Mouse (Mus musculus): ENCODE data around the gene Ndufb10. TPM values are rescaled to one million over a fixed set of nuclear protein-coding genes. Genes with fewer than 3 reads are reported as not detected.

Ndufb10 gene
- 150 and 170 TPM in 2 replicates for total RNA-seq (2014; rRNA removed)
- 344 and 349 TPM in 2 replicates for polyA plus RNA-seq (2015; fragmentation: Nextera tagmentation; extraction: Ambion mirVana)

DNA sequence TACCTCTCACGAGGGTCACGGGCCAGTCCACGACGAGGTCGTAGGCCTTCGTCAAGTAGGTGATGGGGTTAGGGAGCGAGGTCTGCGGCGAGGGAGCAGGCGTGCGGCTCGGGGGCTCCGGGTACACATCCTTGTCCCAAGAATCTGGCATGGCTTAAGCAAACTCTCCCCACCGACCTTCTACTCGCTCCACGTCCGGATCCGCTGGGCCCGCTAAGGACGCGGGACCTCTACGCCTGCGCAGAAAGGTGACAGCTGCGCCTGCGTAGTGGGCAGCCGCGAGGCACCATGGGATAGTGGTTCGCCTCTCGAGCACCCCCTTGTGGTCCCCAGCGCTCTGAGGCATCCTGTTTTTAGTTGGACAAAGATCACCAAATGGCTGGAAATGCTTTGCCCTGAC lies at the start of gene Ndufb10:
Gene Ndufb10, minus strand, starts transcription at position 295 of the 400 bp plus-strand sequence.
- DNase-seq (ENCODE audit: low spot score) (peak; percentile 97), ATAC-seq (ENCODE audit: low FRiP score) (peak; percentile 71)
- peak; percentile 99 for TF ChIP-seq CTCF (IDR thresholded peaks at IDR 0.05)
- H3K36me3 ChIP-seq (ENCODE audit: insufficient read depth, low read length): peaks cover 10% of the 10 kb centered on the region; the same call in 1 of the 2 replicates
- peak within 1 kb of the TSS; percentile 76 for H3K27ac ChIP-seq (ENCODE audit: low read depth, low read length)
- H3K4me2 ChIP-seq (ENCODE audit: low read depth, low read length, poor library complexity, severe bottlenecking): peak within 1 kb of the TSS; percentile 68
- WGBS: under 1% methylated on average over 30 of the region's 30 CpGs
- H3K27me3 ChIP-seq (ENCODE audit: insufficient read depth, low read length): no peaks in the 10 kb centered on the region
- H3K4me3 ChIP-seq (ENCODE audit: low read depth, low read length): peak within 1 kb of the TSS; percentile 70
- H3K9ac ChIP-seq (replicated peaks; ENCODE audit: low read length, poor library complexity, severe bottlenecking): peak within 1 kb of the TSS; percentile 86
- no peaks in the 10 kb centered on the region; the same call in 1 of the 2 replicates for H3K4me1 ChIP-seq (ENCODE audit: insufficient read depth, low read length)
- no peaks in the 10 kb centered on the region for H3K9me3 ChIP-seq (ENCODE audit: low read length)

DNA sequence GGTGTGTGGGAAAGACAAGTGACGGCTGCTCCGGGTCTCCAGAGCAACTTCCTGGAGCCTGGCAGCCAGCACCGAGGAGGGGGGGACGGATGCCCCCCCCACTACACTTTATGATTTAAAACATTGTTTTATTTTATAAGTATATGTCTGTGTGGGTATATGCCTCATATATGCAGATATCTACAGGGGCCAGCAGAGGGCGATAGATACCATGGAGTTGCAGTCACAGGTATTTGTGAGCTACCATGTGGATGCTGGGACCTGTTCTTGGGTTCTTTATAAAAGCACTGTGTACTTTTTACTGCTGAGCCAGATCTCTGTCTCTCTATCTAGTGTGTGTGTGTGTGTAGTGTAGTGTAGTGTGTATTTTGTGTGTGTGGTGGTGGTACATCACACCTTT lies 49.0 kb upstream of the Ndufb10 start:
- 81% methylated on average over 5 of the region's 5 CpGs for WGBS

DNA sequence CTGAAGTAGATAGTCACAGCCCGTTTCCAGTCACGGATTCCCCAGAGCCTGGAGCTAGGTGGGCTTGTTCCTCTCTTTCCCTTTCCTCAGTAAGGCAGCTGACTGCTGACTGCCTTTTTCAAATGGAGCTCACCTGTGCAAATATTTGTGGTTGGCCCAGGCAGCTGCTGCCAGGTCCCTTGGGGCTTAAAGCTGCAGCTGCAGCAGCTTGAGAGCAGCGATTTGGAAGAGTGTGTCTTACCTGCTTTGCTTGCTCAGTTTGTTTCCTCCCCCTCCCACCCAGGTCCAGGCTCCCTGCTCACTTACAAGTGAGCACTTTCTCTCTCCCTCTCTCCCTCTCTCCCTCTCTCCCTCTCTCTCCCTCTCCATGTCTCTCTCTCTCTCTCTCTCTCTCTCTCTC lies 44.9 kb upstream of the Ndufb10 start:
- DNase-seq (ENCODE audit: low spot score): no peak

More for the DNA sequence above, 49.0 kb upstream of the Ndufb10 start:
- ATAC-seq (ENCODE audit: low FRiP score) (no peak), DNase-seq (ENCODE audit: low spot score) (no peak)
- no peaks in the 10 kb centered on the region for H3K27me3 ChIP-seq (ENCODE audit: insufficient read depth, low read length)
- no peaks in the 10 kb centered on the region for H3K36me3 ChIP-seq (ENCODE audit: insufficient read depth, low read length)
- H3K4me1 ChIP-seq (ENCODE audit: insufficient read depth, low read length): no peaks in the 10 kb centered on the region
- H3K27ac ChIP-seq (ENCODE audit: low read depth, low read length): no peak overlapping the region
- no peak overlapping the region for H3K4me2 ChIP-seq (ENCODE audit: low read depth, low read length, poor library complexity, severe bottlenecking)
- no peak overlapping the region for H3K9ac ChIP-seq (replicated peaks; ENCODE audit: low read length, poor library complexity, severe bottlenecking)
- H3K4me3 ChIP-seq (ENCODE audit: low read depth, low read length): no peak overlapping the region
- H3K9me3 ChIP-seq (ENCODE audit: low read length): 0 out of 2 replicates have a peak, but pooled peaks cover 4% of the 10 kb centered on the region
- peak; percentile 27; the same call in 1 of the 2 replicates for TF ChIP-seq CTCF (IDR thresholded peaks at IDR 0.05)

DNA sequence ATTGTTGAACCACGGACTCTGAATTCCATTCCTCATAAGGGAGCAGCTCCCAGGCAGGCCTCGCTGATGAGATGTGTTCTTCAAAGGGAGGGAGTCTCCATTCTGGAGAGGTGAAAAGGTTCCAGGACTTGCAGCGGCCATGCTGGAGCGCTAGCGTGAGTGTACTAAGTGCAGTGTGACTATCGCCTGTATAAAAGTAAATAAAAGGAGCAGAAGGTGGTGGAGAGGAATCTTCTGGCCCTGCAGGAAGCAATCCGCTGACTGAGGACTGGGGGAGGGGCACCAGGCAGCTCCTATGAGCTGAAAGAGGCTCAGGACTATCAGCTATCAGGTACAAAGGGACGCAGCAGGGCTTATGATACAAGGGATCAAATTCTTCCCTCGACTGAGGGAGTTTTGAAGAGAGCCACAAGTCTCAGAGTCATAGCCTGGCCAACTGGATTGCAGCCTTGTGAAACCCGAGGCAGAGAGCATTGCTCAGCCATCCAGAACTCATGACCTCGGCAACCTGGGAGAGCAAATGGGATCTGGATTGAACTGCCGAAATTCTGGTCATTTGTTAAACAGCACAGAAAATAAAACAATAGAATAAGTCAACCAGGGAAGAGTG lies 42.1 kb upstream of the Ndufb10 start:
- H3K9ac ChIP-seq (replicated peaks; ENCODE audit: low read length, poor library complexity, severe bottlenecking): no peak overlapping the region
- H3K9me3 ChIP-seq (ENCODE audit: low read length): no peaks in the 10 kb centered on the region
- no peaks in the 10 kb centered on the region for H3K4me1 ChIP-seq (ENCODE audit: insufficient read depth, low read length)
- DNase-seq (ENCODE audit: low spot score) (no peak), ATAC-seq (ENCODE audit: low FRiP score) (no peak)
- no peak overlapping the region for H3K4me3 ChIP-seq (ENCODE audit: low read depth, low read length)
- no peaks in the 10 kb centered on the region for H3K27me3 ChIP-seq (ENCODE audit: insufficient read depth, low read length)
- no peaks in the 10 kb centered on the region for H3K36me3 ChIP-seq (ENCODE audit: insufficient read depth, low read length)
- no peak overlapping the region for H3K4me2 ChIP-seq (ENCODE audit: low read depth, low read length, poor library complexity, severe bottlenecking)
- WGBS: 22% methylated on average over 12 of the region's 12 CpGs
- TF ChIP-seq CTCF (IDR thresholded peaks at IDR 0.05): no peak
- no peak overlapping the region for H3K27ac ChIP-seq (ENCODE audit: low read depth, low read length)

More for the DNA sequence above, 44.9 kb upstream of the Ndufb10 start:
- H3K27ac ChIP-seq (ENCODE audit: low read depth, low read length): no peak overlapping the region
- H3K36me3 ChIP-seq (ENCODE audit: insufficient read depth, low read length): no peaks in the 10 kb centered on the region
- no peaks in the 10 kb centered on the region for H3K4me1 ChIP-seq (ENCODE audit: insufficient read depth, low read length)
- no peak overlapping the region for H3K4me2 ChIP-seq (ENCODE audit: low read depth, low read length, poor library complexity, severe bottlenecking)
- H3K4me3 ChIP-seq (ENCODE audit: low read depth, low read length): no peak overlapping the region
- H3K9me3 ChIP-seq (ENCODE audit: low read length): 0 out of 2 replicates have a peak, but pooled peaks cover 4% of the 10 kb centered on the region
- no peak for ATAC-seq (ENCODE audit: low FRiP score)
- WGBS: 45% methylated on average over 3 of the region's 3 CpGs
- no peak for TF ChIP-seq CTCF (IDR thresholded peaks at IDR 0.05)
- H3K27me3 ChIP-seq (ENCODE audit: insufficient read depth, low read length): no peaks in the 10 kb centered on the region
- H3K9ac ChIP-seq (replicated peaks; ENCODE audit: low read length, poor library complexity, severe bottlenecking): no peak overlapping the region

- H3K4me2 ChIP-seq (ENCODE audit: low read depth, low read length, poor library complexity, severe bottlenecking): no peak overlapping the region
- no peak overlapping the region for H3K9ac ChIP-seq (replicated peaks; ENCODE audit: low read length, poor library complexity, severe bottlenecking)
- H3K4me3 ChIP-seq (ENCODE audit: low read depth, low read length): no peak overlapping the region
- no peaks in the 10 kb centered on the region for H3K9me3 ChIP-seq (ENCODE audit: low read length)
- no peak for TF ChIP-seq CTCF (IDR thresholded peaks at IDR 0.05)
- DNase-seq (ENCODE audit: low spot score) (peak; percentile 53), ATAC-seq (ENCODE audit: low FRiP score) (peak; percentile 52; the same call in 1 of the 2 replicates)
- H3K27me3 ChIP-seq (ENCODE audit: insufficient read depth, low read length): no peaks in the 10 kb centered on the region
- no peaks in the 10 kb centered on the region for H3K4me1 ChIP-seq (ENCODE audit: insufficient read depth, low read length)
- no peaks in the 10 kb centered on the region for H3K36me3 ChIP-seq (ENCODE audit: insufficient read depth, low read length)
- WGBS: 43% methylated on average over 21 of the region's 22 CpGs
- no peak overlapping the region for H3K27ac ChIP-seq (ENCODE audit: low read depth, low read length)
Measured at GRCm38 (mm10) chr17:24765016-24765905, 41.0 kb upstream of the Ndufb10 start.
